In the genomic region with DNA sequence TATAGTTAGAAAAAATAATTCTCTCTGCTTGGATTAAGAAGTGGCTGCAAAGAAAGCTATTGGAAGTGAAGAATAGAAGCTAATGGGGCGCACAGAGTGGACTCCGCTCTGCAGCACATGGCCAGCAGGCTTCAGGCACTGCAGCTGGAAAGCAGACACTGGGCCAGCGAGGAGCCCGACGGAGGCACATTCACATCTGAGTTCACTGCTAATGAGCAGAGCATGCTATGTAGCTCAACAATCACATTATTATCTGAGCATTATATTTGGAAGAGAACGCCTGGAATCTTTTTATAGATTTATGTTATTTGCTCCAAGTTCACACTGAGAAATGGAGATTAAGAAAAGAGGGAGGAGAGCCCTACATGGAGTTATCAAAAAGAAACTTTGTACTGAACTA, we compare ENCODE assay signal across 20 mouse cellular contexts.
DNase-seq lines count a peak whose midpoint lies in the region; ATAC-seq and TF ChIP-seq lines count a peak whose summit lies in the region.
"Had no signal": no experiment of that assay in that cellular context is flagged by ENCODE, and none has a peak within 500 bp of the region (broad histone marks: within the 10 kb centered on the region; RNA-seq: fewer than 3 reads in every experiment).

No protein-coding gene starts in this region.

- H3K27me3 ChIP-seq in lung, embryonic 14.5 days (ENCODE audit: insufficient read depth, low read length): no peaks in the 10 kb centered on the region
- H3K27me3 ChIP-seq: forebrain, embryonic 13.5 days; heart, embryonic 12.5 days; hindbrain, embryonic 12.5 days; liver, embryonic 13.5 days; midbrain, embryonic 12.5 days; neural tube, embryonic 15.5 days; Patski had no signal

- peak; percentile 12 to 21 for DNase-seq in heart, postnatal 10 days
- no peak for DNase-seq in heart, adult 9 months (ENCODE audit: low spot score in 2 of 2)
- peak; percentile 89 for DNase-seq in lung, embryonic 14.5 days
- no peak for DNase-seq in lung, postnatal 36 days
- DNase-seq in Muller cell, postnatal 12 days (ENCODE audit: inconsistent ontology term): peak; percentile 16
- peak; percentile 31 for DNase-seq in retina, embryonic 14.5 days (ENCODE audit: low spot score)
- no peak for DNase-seq in adrenal gland, postnatal 36 days
- DNase-seq: cerebellum, adult 11-12 months; gastrocnemius, postnatal 10 days; kidney, adult 18-20 months; liver, embryonic 13.5 days; spleen, adult 18-20 months; thymus, postnatal 25 days had no signal

- H3K9me3 ChIP-seq in lung, embryonic 14.5 days (ENCODE audit: low read depth, low read length): no peaks in the 10 kb centered on the region
- H3K9me3 ChIP-seq: forebrain, embryonic 13.5 days; heart, embryonic 12.5 days; hindbrain, embryonic 12.5 days; liver, embryonic 13.5 days; midbrain, embryonic 12.5 days; neural tube, embryonic 15.5 days had no signal

- H3K27ac ChIP-seq in lung, embryonic 14.5 days (ENCODE audit: low read depth): no peak overlapping the region
- H3K27ac ChIP-seq: forebrain, embryonic 13.5 days; hindbrain, embryonic 12.5 days; liver, embryonic 13.5 days; midbrain, embryonic 12.5 days; neural tube, embryonic 15.5 days had no signal

- WGBS in lung, embryonic 14.5 days: 53% methylated on average over 6 of the region's 6 CpGs

- TF ChIP-seq CTCF in lung, embryonic 14.5 days (IDR thresholded peaks at IDR 0.05; ENCODE audit: low read depth): peak; percentile 20; the same call in 1 of the 2 replicates

- H3K9ac ChIP-seq in lung, embryonic 14.5 days: no peak overlapping the region
- H3K9ac ChIP-seq: forebrain, embryonic 13.5 days; heart, embryonic 12.5 days; hindbrain, embryonic 12.5 days; liver, embryonic 13.5 days; midbrain, embryonic 12.5 days; neural tube, embryonic 15.5 days had no signal

- ATAC-seq in lung, embryonic 14.5 days (ENCODE audit: insufficient read depth): peak; percentile 94
- ATAC-seq: forebrain, embryonic 13.5 days; inflammation-experienced regulatory T-cells, adult 6 months; Patski had no signal

- no peak overlapping the region for H3K4me3 ChIP-seq in lung, embryonic 14.5 days (ENCODE audit: low read depth, low read length)
- H3K4me3 ChIP-seq: forebrain, embryonic 13.5 days; heart, embryonic 12.5 days; hindbrain, embryonic 12.5 days; liver, embryonic 13.5 days; midbrain, embryonic 12.5 days; neural tube, embryonic 15.5 days had no signal

- H3K36me3 ChIP-seq in lung, embryonic 14.5 days (ENCODE audit: insufficient read depth): no peaks in the 10 kb centered on the region
- H3K36me3 ChIP-seq: heart, embryonic 12.5 days; hindbrain, embryonic 12.5 days; liver, embryonic 13.5 days; midbrain, embryonic 12.5 days; neural tube, embryonic 15.5 days had no signal

- no peak overlapping the region for H3K4me2 ChIP-seq in lung, embryonic 14.5 days
- H3K4me2 ChIP-seq: forebrain, embryonic 13.5 days; heart, embryonic 12.5 days; hindbrain, embryonic 12.5 days; liver, embryonic 13.5 days; midbrain, embryonic 12.5 days; neural tube, embryonic 15.5 days had no signal

- intact Hi-C loops in heart, postnatal 10 days (cut with DNase I): no loop called here

- H3K4me1 ChIP-seq in lung, embryonic 14.5 days (ENCODE audit: insufficient read depth): no peaks in the 10 kb centered on the region
- H3K4me1 ChIP-seq: forebrain, embryonic 13.5 days; heart, embryonic 12.5 days; hindbrain, embryonic 12.5 days; liver, embryonic 13.5 days; midbrain, embryonic 12.5 days; neural tube, embryonic 15.5 days had no signal

Comparison
In these comparisons a context has a peak if more than half of its experiments do, and no peak if none do; other contexts are left out.
1. DNase-seq: peak in heart, postnatal 10 days (2 of 2), lung, embryonic 14.5 days (single experiment), Muller cell, postnatal 12 days (single experiment) and retina, embryonic 14.5 days (single experiment); none in heart, adult 9 months (0 of 2), lung, postnatal 36 days (single experiment) and adrenal gland, postnatal 36 days (0 of 2).